Mouse (Mus musculus) liver, embryonic 15.5 days (tissue): ENCODE results near the gene Klk1b4. TPM values are rescaled to one million over a fixed set of nuclear protein-coding genes. Genes with fewer than 3 reads are reported as not detected.

Experiments used
- ATAC-seq: fragments of 200-750 bp; cut with Nextera tagmentation; 2 replicates; pipeline ENCODE4 v1.8.0; 2017; ENCODE audit warnings: moderate number of reproducible peaks, mild to moderate bottlenecking, moderate library complexity; ENCODE audit not compliant: insufficient read depth
- H3K27ac ChIP-seq: fragments of 300-500 bp; sonication (generic); replicated peaks from 2 replicates; pipeline ENCODE4 v1.5.1; 2015; ENCODE audit warnings: mild to moderate bottlenecking, inconsistent platforms
- H3K27me3 ChIP-seq: fragments of 300-500 bp; sonication (generic); 2 replicates; pipeline ENCODE4 v1.6.1; 2015; ENCODE audit warnings: mild to moderate bottlenecking, inconsistent platforms
- H3K36me3 ChIP-seq: fragments of 300-500 bp; sonication (generic); replicated peaks from 2 replicates; pipeline ENCODE4 v1.6.1; 2015; ENCODE audit warnings: moderate library complexity, mild to moderate bottlenecking, inconsistent platforms
- H3K4me1 ChIP-seq: fragments of 300-500 bp; sonication (generic); replicated peaks from 2 replicates; pipeline ENCODE4 v1.6.1; 2015; ENCODE audit warnings: inconsistent platforms
- H3K4me2 ChIP-seq: fragments of 300-500 bp; sonication (generic); 2 replicates; pipeline ENCODE4 v1.6.1; 2015; ENCODE audit warnings: moderate library complexity, mild to moderate bottlenecking, inconsistent platforms
- H3K4me3 ChIP-seq: fragments of 300-500 bp; sonication (generic); replicated peaks from 2 replicates; pipeline ENCODE4 v1.5.1; 2015; ENCODE audit warnings: mild to moderate bottlenecking, inconsistent platforms
- H3K9ac ChIP-seq: fragments of 300-500 bp; sonication (generic); 2 replicates; pipeline ENCODE4 v1.6.1; 2015; ENCODE audit warnings: moderate library complexity, mild to moderate bottlenecking, inconsistent platforms
- H3K9me3 ChIP-seq: fragments of 300-500 bp; sonication (generic); replicated peaks from 2 replicates; pipeline ENCODE4 v1.6.1; 2016; ENCODE audit warnings: inconsistent platforms
- WGBS: fragments of 180-500 bp; shearing (Covaris S2); methylation state at CpG from one replicate; pipeline ENCODE4 v1.1.7; 2015; ENCODE audit warnings: mixed read lengths; ENCODE audit not compliant: insufficient replicate concordance; 5-methylcytosine and 5-hydroxymethylcytosine counted together
- polyA plus RNA-seq: library from polyadenylated mRNA; unstranded; fragments of >200 nt; fragmentation: Nextera tagmentation; extraction: Ambion mirVana; gene quantifications from 2 replicates; pipeline ENCODE4 v1.2.1, GENCODE M21; 2015

Gene Klk1b4
- polyA plus RNA-seq, 1 experiment from 2014 or later, result not detected

GRCm38 (mm10) chr7:44257278-44257677, 50.0 kb downstream of the Klk1b4 start, which contains the start of gene Acp4:
Acp4 (minus strand) TSS chr7:44257378.
- peaks cover 11% of the 10 kb centered on the region for H3K36me3 ChIP-seq
- H3K4me2 ChIP-seq, result no peak within 1 kb of the TSS
- H3K9me3 ChIP-seq, result no peaks in the 10 kb centered on the region
- no peaks in the 10 kb centered on the region for H3K4me1 ChIP-seq
- no peak within 1 kb of the TSS for H3K27ac ChIP-seq
- peaks cover 18% of the 10 kb centered on the region for H3K27me3 ChIP-seq
- no peak within 1 kb of the TSS for H3K9ac ChIP-seq
- no peak within 1 kb of the TSS for H3K4me3 ChIP-seq
- WGBS, result 58% methylated on average over 4 of the region's 4 CpGs
- no peak for ATAC-seq

GRCm38 (mm10) chr7:44260410-44260809, 53.2 kb downstream of the Klk1b4 start:
- ATAC-seq, result no peak
- Histone ChIP-seq H3K9me3 (no peaks in the 10 kb centered on the region), H3K4me2 (no peak overlapping the region), H3K27ac (no peak overlapping the region), H3K27me3 (peaks cover 42% of the 10 kb centered on the region), H3K36me3 (no peaks in the 10 kb centered on the region), H3K9ac (no peak overlapping the region), H3K4me3 (no peak overlapping the region), H3K4me1 (peaks cover 6% of the 10 kb centered on the region)
- WGBS, result 56% methylated on average over 6 of the region's 6 CpGs

GRCm38 (mm10) chr7:44261147-44261546, 53.9 kb downstream of the Klk1b4 start, which contains the start of gene Gm15517:
Gm15517 (plus strand) TSS chr7:44261447.
- Histone ChIP-seq H3K9me3 (no peaks in the 10 kb centered on the region), H3K27me3 (peaks cover 42% of the 10 kb centered on the region), H3K27ac (no peak within 1 kb of the TSS), H3K9ac (no peak within 1 kb of the TSS), H3K4me1 (peaks cover 6% of the 10 kb centered on the region), H3K36me3 (no peaks in the 10 kb centered on the region), H3K4me3 (no peak within 1 kb of the TSS), H3K4me2 (no peak within 1 kb of the TSS)
- no peak for ATAC-seq
- WGBS, result 40% methylated on average over 5 of the region's 5 CpGs

Other genes starting within 250 kb of the Klk1b4 start
- gene Klk1b1, start 240.7 kb upstream of the Klk1b4 start, polyA plus RNA-seq, result not detected in 2 replicates
- not detected in 2 replicates for gene Klk1b9, start 231.4 kb upstream of the Klk1b4 start, polyA plus RNA-seq
- not detected in 2 replicates for gene Klk1b11, start 211.6 kb upstream of the Klk1b4 start, polyA plus RNA-seq
- 0.12 and 0.14 TPM in 2 replicates for gene Klk1b26, start 195.3 kb upstream of the Klk1b4 start, polyA plus RNA-seq
- gene Klk1b27, start 155.1 kb upstream of the Klk1b4 start, polyA plus RNA-seq, result not detected in 2 replicates
- not detected in 2 replicates for gene Klk1b21, start 105.1 kb upstream of the Klk1b4 start, polyA plus RNA-seq
- not detected in 2 replicates for gene Klk1b22, start 94.8 kb upstream of the Klk1b4 start, polyA plus RNA-seq
- not detected in 2 replicates for gene Klk1b16, start 70.7 kb upstream of the Klk1b4 start, polyA plus RNA-seq
- not detected in 2 replicates for gene Klk1b24, start 19.2 kb upstream of the Klk1b4 start, polyA plus RNA-seq
- not detected in 2 replicates for gene Klk1b3, start 9.2 kb upstream of the Klk1b4 start, polyA plus RNA-seq
- gene Klk1b5, start 8.5 kb downstream of the Klk1b4 start, polyA plus RNA-seq, result not detected in 2 replicates
- 0.16 TPM in 1 of 2 replicates, not detected in the other for gene Klk1, start 17.9 kb downstream of the Klk1b4 start, polyA plus RNA-seq
- 0.07 TPM in 1 of 2 replicates, not detected in the other for gene Gm36864, start 28.7 kb downstream of the Klk1b4 start, polyA plus RNA-seq
- 0.94 and 1.2 TPM in 2 replicates for gene 1700028J19Rik, start 39.3 kb downstream of the Klk1b4 start, polyA plus RNA-seq
- gene 2410002F23Rik, start 39.3 kb downstream of the Klk1b4 start, polyA plus RNA-seq, result 28.0 and 30.3 TPM in 2 replicates
- 0.14 TPM in 1 of 2 replicates, not detected in the other for gene Acp4, start 49.9 kb downstream of the Klk1b4 start, polyA plus RNA-seq
- not detected in 2 replicates for gene Gm15517, start 54.0 kb downstream of the Klk1b4 start, polyA plus RNA-seq
- gene Clec11a, start 99.5 kb downstream of the Klk1b4 start, polyA plus RNA-seq, result 0.54 and 0.63 TPM in 2 replicates
- 0.05 and 0.06 TPM in 2 replicates for gene Shank1, start 102.8 kb downstream of the Klk1b4 start, polyA plus RNA-seq
- not detected in 2 replicates for gene Syt3, start 176.7 kb downstream of the Klk1b4 start, polyA plus RNA-seq
- gene 1700008O03Rik, start 178.4 kb downstream of the Klk1b4 start, polyA plus RNA-seq, result 0.16 TPM in 1 of 2 replicates, not detected in the other
- 0.03 TPM in 1 of 2 replicates, not detected in the other for gene Lrrc4b, start 221.6 kb downstream of the Klk1b4 start, polyA plus RNA-seq